ENCODE assay signal across 13 mouse cellular contexts in genomic region chr2:72148647-72149046, GRCm38 (mm10).
DNase-seq lines count a peak whose midpoint lies in the region; ATAC-seq and TF ChIP-seq lines count a peak whose summit lies in the region.
"Had no signal": no experiment of that assay in that cellular context is flagged by ENCODE, and none has a peak within 500 bp of the region (broad histone marks: within the 10 kb centered on the region; RNA-seq: fewer than 3 reads in every experiment).

No protein-coding gene starts in this region.

- no peaks in the 10 kb centered on the region for H3K36me3 ChIP-seq in kidney, adult 2 months (ENCODE audit: control insufficient read depth, insufficient read depth, low read length)
- no peaks in the 10 kb centered on the region for H3K36me3 ChIP-seq in kidney, embryonic 14.5 days (ENCODE audit: control insufficient read depth, insufficient read depth, low read length)
- H3K36me3 ChIP-seq in heart, postnatal 0 days (replicated peaks; ENCODE audit: control insufficient read depth, insufficient read depth, low read length): no peaks in the 10 kb centered on the region
- H3K36me3 ChIP-seq: G1E; neural tube, embryonic 12.5 days had no signal

- H3K27ac ChIP-seq in kidney, adult 2 months (ENCODE audit: insufficient read depth, low read depth, low read length): peak overlapping the region; percentile 76
- H3K27ac ChIP-seq in kidney, embryonic 14.5 days (ENCODE audit: low read depth, low read length): no peak overlapping the region
- H3K27ac ChIP-seq in heart, postnatal 0 days (ENCODE audit: low read depth): no peak overlapping the region
- H3K27ac ChIP-seq: liver, embryonic 14.5 days; neural tube, embryonic 12.5 days had no signal

- TF ChIP-seq EP300 in heart, postnatal 0 days (IDR thresholded peaks at IDR 0.05; ENCODE audit: low read depth): no peak

- intact Hi-C loops in left cerebral cortex, postnatal 36 days (cut with DNase I): loop anchor here (2.0 to 5.0 kb wide), 2 partner anchors 51 to 110 kb away; no protein-coding TSS in a partner anchor

- TF ChIP-seq CTCF in kidney, adult 2 months (conservative IDR thresholded peaks at IDR 0.05; ENCODE audit: insufficient read depth, insufficient read length, low read depth, low read length): no peak
- no peak for TF ChIP-seq CTCF in heart, postnatal 0 days (IDR thresholded peaks at IDR 0.05; ENCODE audit: low read depth)

- TF ChIP-seq POLR2A in kidney, adult 2 months (IDR thresholded peaks at IDR 0.05; ENCODE audit: low read depth, low read length): no peak

- no peak for ATAC-seq in kidney, embryonic 14.5 days (ENCODE audit: low FRiP score, low TSS enrichment)
- ATAC-seq in heart, postnatal 0 days (ENCODE audit: insufficient read depth, low read depth): no peak
- no peak for ATAC-seq in CD4-positive, CD25-positive, alpha-beta regulatory T cell, adult 4 months
- ATAC-seq: forebrain, postnatal 0 days had no signal

- no peak overlapping the region for H3K4me2 ChIP-seq in kidney, embryonic 14.5 days (replicated peaks; ENCODE audit: low read depth, low read length)
- H3K4me2 ChIP-seq in heart, postnatal 0 days (ENCODE audit: low read depth, low read length): no peak overlapping the region
- H3K4me2 ChIP-seq: neural tube, embryonic 12.5 days had no signal

- H3K9ac ChIP-seq in kidney, embryonic 14.5 days (ENCODE audit: low read depth, low read length): no peak overlapping the region
- H3K9ac ChIP-seq in heart, postnatal 0 days (replicated peaks; ENCODE audit: low read depth, low read length): no peak overlapping the region
- H3K9ac ChIP-seq: forebrain, postnatal 0 days; liver, embryonic 14.5 days; neural tube, embryonic 12.5 days had no signal

- 32% methylated on average over 4 of the region's 4 CpGs for WGBS in kidney, adult 2 months
- WGBS in kidney, embryonic 14.5 days: 33% methylated on average over 4 of the region's 4 CpGs
- 39% methylated on average over 4 of the region's 4 CpGs for WGBS in heart, postnatal 0 days

- H3K4me1 ChIP-seq in kidney, adult 2 months (ENCODE audit: control insufficient read depth, insufficient read depth, low read length): no peaks in the 10 kb centered on the region; the same call in none of the 2 replicates
- peaks cover 10% of the 10 kb centered on the region for H3K4me1 ChIP-seq in kidney, embryonic 14.5 days (ENCODE audit: control insufficient read depth, insufficient read depth, low read length)
- H3K4me1 ChIP-seq in heart, postnatal 0 days (ENCODE audit: control insufficient read depth, insufficient read depth): no peaks in the 10 kb centered on the region

- H3K9me3 ChIP-seq in kidney, embryonic 14.5 days (ENCODE audit: control insufficient read depth, low read length): no peaks in the 10 kb centered on the region
- H3K9me3 ChIP-seq in heart, postnatal 0 days (replicated peaks; ENCODE audit: control insufficient read depth, low read length): no peaks in the 10 kb centered on the region
- H3K9me3 ChIP-seq: G1E; neural tube, embryonic 12.5 days had no signal

- DNase-seq in adrenal gland, adult 2 months: peak; percentile 45
- no peak for DNase-seq in adrenal gland, adult 18-20 months (ENCODE audit: low spot score in 2 of 2)
- peak; percentile 59 for DNase-seq in kidney, adult 2 months
- DNase-seq in R1 (ENCODE audit: low read depth, low spot score): peak; percentile 29
- DNase-seq in heart, postnatal 0 days (ENCODE audit: low spot score): peak; percentile 27
- no peak for DNase-seq in left cerebral cortex, postnatal 36 days (ENCODE audit: low spot score in 2 of 2)
- DNase-seq: thymus, adult 18-20 months had no signal

- no peaks in the 10 kb centered on the region; the same call in 1 of the 2 replicates for H3K27me3 ChIP-seq in kidney, adult 2 months (replicated peaks; ENCODE audit: control insufficient read depth, insufficient read depth, low read length)
- no peaks in the 10 kb centered on the region for H3K27me3 ChIP-seq in kidney, embryonic 14.5 days (ENCODE audit: control insufficient read depth, insufficient read depth, low read length)
- H3K27me3 ChIP-seq in heart, postnatal 0 days (ENCODE audit: control insufficient read depth, insufficient read depth, low read length): no peaks in the 10 kb centered on the region
- H3K27me3 ChIP-seq: neural tube, embryonic 12.5 days had no signal

- no peak overlapping the region for H3K4me3 ChIP-seq in kidney, adult 2 months (ENCODE audit: insufficient read depth, low read depth, low read length)
- H3K4me3 ChIP-seq in kidney, embryonic 14.5 days (ENCODE audit: low read length): no peak overlapping the region
- no peak overlapping the region for H3K4me3 ChIP-seq in heart, postnatal 0 days (ENCODE audit: low read depth, low read length)
- H3K4me3 ChIP-seq: neural tube, embryonic 12.5 days had no signal

Comparison
In these comparisons a context has a peak if more than half of its experiments do, and no peak if none do; other contexts are left out.
1. DNase-seq: peak in adrenal gland, adult 2 months (single experiment), kidney, adult 2 months (single experiment), R1 (single experiment) and heart, postnatal 0 days (single experiment); none in adrenal gland, adult 18-20 months (0 of 2) and left cerebral cortex, postnatal 36 days (0 of 2).